Mouse (Mus musculus) hindbrain, embryonic 15.5 days (tissue): Measurements from ENCODE around the gene Hsd3b7. TPM values are rescaled to one million over a fixed set of nuclear protein-coding genes. Genes with fewer than 3 reads are reported as not detected.
"Not testable (repeated sequence)": the region's sequence is repeated elsewhere in the genome, so short reads cannot be mapped to it uniquely, and the experiment has no call there.

ENCODE experiments used
- ATAC-seq: fragments of 200-750 bp; cut with Nextera tagmentation; 2 replicates; pipeline ENCODE4 v1.8.0; 2017; ENCODE audit warnings: low read depth, moderate number of reproducible peaks, moderate TSS enrichment; ENCODE audit not compliant: low FRiP score
- H3K27ac ChIP-seq: fragments of 300-500 bp; sonication (generic); replicated peaks from 2 replicates; pipeline ENCODE4 v1.5.1; 2015; ENCODE audit warnings: mild to moderate bottlenecking, inconsistent platforms
- H3K27me3 ChIP-seq: fragments of 300-500 bp; sonication (generic); 2 replicates; pipeline ENCODE4 v1.6.1; 2015; ENCODE audit warnings: control low read depth, inconsistent platforms
- H3K36me3 ChIP-seq: fragments of 300-500 bp; sonication (generic); 2 replicates; pipeline ENCODE4 v1.6.1; 2015; ENCODE audit warnings: control low read depth, inconsistent platforms
- H3K4me1 ChIP-seq: fragments of 300-500 bp; sonication (generic); replicated peaks from 2 replicates; pipeline ENCODE4 v1.6.1; 2015; ENCODE audit warnings: control low read depth, inconsistent platforms
- H3K4me2 ChIP-seq: fragments of 300-500 bp; sonication (generic); 2 replicates; pipeline ENCODE4 v1.6.1; 2015; ENCODE audit warnings: moderate library complexity, mild to moderate bottlenecking, inconsistent platforms
- H3K4me3 ChIP-seq: fragments of 300-500 bp; sonication (generic); 2 replicates; pipeline ENCODE4 v1.5.1; 2015; ENCODE audit warnings: mild to moderate bottlenecking, inconsistent platforms
- H3K9ac ChIP-seq: fragments of 300-500 bp; sonication (generic); 2 replicates; pipeline ENCODE4 v1.6.1; 2015; ENCODE audit warnings: inconsistent platforms
- H3K9me3 ChIP-seq: fragments of 300-500 bp; sonication (generic); 2 replicates; pipeline ENCODE4 v1.6.1; 2016; ENCODE audit warnings: control low read depth, inconsistent platforms
- WGBS: fragments of 180-500 bp; shearing (Covaris S2); methylation state at CpG from one replicate; pipeline ENCODE4 v1.1.7; 2015; 5-methylcytosine and 5-hydroxymethylcytosine counted together
- polyA plus RNA-seq: library from polyadenylated mRNA; unstranded; fragments of >200 nt; fragmentation: Nextera tagmentation; extraction: Ambion mirVana; gene quantifications from 2 replicates; pipeline ENCODE4 v1.2.1, GENCODE M21; 2015

Gene Hsd3b7
- polyA plus RNA-seq, 1 experiment from 2014 or later, result 9.7 TPM

DNA sequence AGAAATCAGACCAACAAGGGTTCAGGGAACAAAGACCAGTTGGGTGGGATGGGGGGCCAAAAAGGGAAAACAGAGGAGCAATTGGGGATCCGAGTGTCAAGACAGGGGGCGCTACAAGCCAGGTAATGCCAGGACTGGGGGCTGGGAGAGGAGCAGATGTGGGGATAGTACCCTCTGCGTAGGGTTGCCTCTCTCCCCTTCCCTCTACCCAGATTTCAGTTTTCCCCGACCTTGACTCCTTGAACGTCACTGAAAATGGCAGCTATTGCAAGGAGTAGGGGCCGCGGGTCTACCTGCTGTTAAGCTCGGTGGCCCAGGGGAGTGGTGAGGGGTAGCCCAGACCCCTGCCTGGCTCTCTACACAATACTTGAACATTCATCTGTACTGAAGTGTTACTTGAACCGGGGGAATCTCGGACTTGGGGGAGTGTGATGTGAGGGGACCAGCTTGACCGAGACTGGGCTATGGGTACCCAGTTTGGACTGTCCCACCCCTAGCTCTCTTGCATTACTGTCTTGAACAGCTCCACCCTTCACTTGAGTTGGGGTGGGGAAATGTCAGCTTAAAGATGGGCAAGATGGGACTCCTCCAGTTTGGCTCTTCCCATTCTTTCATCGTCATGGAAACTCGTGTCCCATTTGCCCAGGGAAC lies 31.9 kb upstream of the Hsd3b7 start:
- Histone ChIP-seq H3K4me1 (peaks cover 27% of the 10 kb centered on the region), H3K27ac (peak overlapping the region; percentile 9), H3K9me3 (no peaks in the 10 kb centered on the region), H3K36me3 (peaks cover 44% of the 10 kb centered on the region), H3K4me3 (no peak overlapping the region; the same call in 1 of the 2 replicates), H3K9ac (no peak overlapping the region), H3K4me2 (no peak overlapping the region), H3K27me3 (no peaks in the 10 kb centered on the region)
- ATAC-seq, result no peak; the same call in 1 of the 2 replicates
- 46% methylated on average over 13 of the region's 13 CpGs for WGBS

DNA sequence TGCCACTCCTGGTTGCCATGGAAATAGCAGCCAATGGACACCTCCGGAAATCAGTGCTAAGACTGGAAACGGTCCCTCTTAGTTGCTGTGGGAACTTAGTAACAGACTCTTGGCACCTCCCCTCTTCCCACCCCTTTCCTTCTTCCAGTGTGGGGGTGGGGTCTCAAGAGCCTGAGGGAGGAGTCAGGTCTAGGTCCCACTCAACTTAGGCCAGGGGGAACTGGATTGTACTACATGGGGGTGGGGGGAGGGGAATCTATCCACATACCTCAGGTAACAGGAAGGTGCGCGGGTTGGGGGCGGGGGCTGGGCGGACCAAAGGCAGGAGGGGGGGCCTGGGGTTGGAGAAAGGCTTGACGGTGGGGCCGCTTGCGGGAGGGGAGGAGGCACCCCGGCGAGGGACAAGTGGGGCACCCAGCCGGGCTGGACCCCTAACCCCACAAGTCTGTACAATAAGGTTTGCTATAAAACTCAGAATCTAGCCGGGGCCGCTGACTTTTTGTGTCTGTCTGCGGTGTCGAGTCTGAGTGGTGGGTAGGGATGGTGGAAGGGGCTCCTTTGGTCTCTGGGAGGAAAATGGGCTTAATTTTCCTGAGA lies 31.3 kb upstream of the Hsd3b7 start:
- H3K9me3 ChIP-seq, result no peaks in the 10 kb centered on the region
- ATAC-seq, result peak; percentile 87
- peak overlapping the region; percentile 17; the same call in 1 of the 2 replicates for H3K9ac ChIP-seq
- peaks cover 38% of the 10 kb centered on the region for H3K36me3 ChIP-seq
- H3K27ac ChIP-seq, result peak overlapping the region; percentile 80
- under 1% methylated on average over 15 of the region's 16 CpGs for WGBS
- H3K27me3 ChIP-seq, result no peaks in the 10 kb centered on the region
- H3K4me2 ChIP-seq, result peak overlapping the region; percentile 66
- H3K4me1 ChIP-seq, result peaks cover 27% of the 10 kb centered on the region
- peak overlapping the region; percentile 42 for H3K4me3 ChIP-seq

DNA sequence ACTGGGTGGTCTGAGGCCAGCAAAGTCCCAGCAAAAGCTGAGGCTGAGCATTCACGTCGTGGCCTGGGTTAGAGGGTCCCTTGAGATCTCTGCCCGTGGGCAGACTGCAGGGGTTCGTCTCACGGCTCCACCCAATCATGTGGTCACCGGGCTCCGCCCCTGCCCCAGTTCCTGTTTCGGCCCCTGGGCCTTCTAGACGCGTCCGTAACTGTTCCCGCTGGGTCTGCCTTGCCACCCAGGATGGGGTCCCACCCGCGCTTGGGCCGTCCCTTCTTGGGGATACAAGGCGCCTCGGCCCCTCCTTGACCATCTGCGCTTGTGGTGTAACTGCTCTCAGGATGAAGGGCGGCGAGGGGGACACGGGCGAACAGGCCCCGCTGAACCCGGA lies 30.8 kb upstream of the Hsd3b7 start, which contains the start of gene Orai3:
TSS of gene Orai3 (plus strand) at position 165 of the 388 bp plus-strand sequence.
- H3K9me3 ChIP-seq, result no peaks in the 10 kb centered on the region
- under 1% methylated on average over 24 of the region's 24 CpGs for WGBS

DNA sequence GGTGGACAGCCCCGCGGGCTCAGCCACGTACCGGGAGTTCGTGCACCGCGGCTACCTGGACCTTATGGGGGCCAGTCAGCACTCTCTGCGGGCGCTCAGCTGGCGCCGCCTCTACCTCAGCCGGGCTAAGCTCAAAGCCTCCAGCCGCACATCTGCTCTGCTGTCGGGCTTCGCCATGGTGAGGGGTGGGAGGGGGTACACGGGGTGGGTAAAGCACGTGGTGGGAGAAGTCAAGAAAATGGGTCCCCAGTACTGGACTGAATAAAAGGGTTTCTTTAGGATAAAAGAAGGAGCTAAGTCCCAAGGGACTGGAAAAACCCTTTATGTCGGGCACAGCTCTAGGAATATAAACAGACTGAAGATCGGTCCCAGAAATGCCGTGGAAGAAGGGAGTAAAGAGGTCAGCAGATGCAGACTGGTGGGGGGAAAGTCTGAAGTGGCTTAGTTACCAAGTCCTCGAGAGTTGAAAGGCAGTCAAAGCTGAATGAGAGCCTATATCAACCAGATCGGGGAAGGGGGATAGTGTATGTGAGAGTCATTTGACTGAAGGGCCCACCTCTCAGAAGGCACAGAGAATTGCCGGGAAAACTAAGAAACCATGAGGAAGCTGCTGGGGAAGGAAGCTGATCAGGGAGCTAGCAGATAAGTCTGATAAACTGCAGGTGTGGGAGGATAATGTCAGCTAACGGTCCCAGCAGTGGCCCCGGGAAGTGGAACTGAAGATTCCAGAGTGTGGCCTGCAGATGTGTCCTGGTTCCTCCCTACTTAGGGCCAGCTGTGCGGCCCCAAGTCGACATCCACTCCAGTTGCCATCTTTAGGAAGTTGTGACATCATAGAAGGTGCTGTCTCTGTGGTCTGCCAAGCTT lies 30.1 kb upstream of the Hsd3b7 start:
- Histone ChIP-seq H3K27ac (peak overlapping the region; percentile 80), H3K4me1 (peaks cover 27% of the 10 kb centered on the region), H3K4me3 (peak overlapping the region; percentile 42), H3K27me3 (no peaks in the 10 kb centered on the region), H3K9me3 (no peaks in the 10 kb centered on the region), H3K9ac (peak overlapping the region; percentile 53), H3K4me2 (peak overlapping the region; percentile 66), H3K36me3 (peaks cover 26% of the 10 kb centered on the region)
- ATAC-seq, result peak; percentile 28; the same call in 1 of the 2 replicates
- WGBS, result 6% methylated on average over 27 of the region's 27 CpGs

More for the DNA sequence above, 30.8 kb upstream of the Hsd3b7 start, which contains the start of gene Orai3:
- Histone ChIP-seq H3K4me3 (peak within 1 kb of the TSS; percentile 42), H3K4me2 (peak within 1 kb of the TSS; percentile 66), H3K27ac (peak within 1 kb of the TSS; percentile 80), H3K27me3 (no peaks in the 10 kb centered on the region), H3K36me3 (peaks cover 33% of the 10 kb centered on the region), H3K4me1 (peaks cover 27% of the 10 kb centered on the region), H3K9ac (peak within 1 kb of the TSS; percentile 53)
- ATAC-seq, result peak; percentile 53

DNA sequence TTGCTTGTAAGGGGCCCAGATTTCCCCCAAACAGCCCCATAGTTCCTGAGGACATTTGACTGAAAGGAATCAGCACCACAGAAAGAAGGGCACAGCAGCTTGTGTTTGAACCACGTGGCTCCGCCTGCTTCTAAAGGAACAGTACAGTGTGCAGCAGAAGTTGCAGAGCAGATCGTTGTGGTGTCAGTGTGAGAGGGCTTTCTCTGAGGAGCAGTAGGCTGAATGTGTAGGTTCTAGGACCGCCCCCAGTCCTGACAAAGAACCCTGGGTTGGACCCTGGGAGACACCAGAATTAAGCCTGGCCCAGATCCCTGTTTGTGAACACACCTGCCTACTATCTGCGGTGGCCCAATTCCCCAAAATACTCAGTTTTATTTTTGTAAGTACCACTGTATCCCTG lies 29.1 kb upstream of the Hsd3b7 start:
- no peak for ATAC-seq
- no peak overlapping the region for H3K27ac ChIP-seq
- H3K4me3 ChIP-seq, result no peak overlapping the region
- H3K27me3 ChIP-seq, result no peaks in the 10 kb centered on the region
- H3K4me2 ChIP-seq, result no peak overlapping the region
- peaks cover 33% of the 10 kb centered on the region for H3K4me1 ChIP-seq
- peaks cover 16% of the 10 kb centered on the region for H3K36me3 ChIP-seq
- no peak overlapping the region for H3K9ac ChIP-seq
- WGBS, result 77% methylated on average over 5 of the region's 5 CpGs
- no peaks in the 10 kb centered on the region for H3K9me3 ChIP-seq

DNA sequence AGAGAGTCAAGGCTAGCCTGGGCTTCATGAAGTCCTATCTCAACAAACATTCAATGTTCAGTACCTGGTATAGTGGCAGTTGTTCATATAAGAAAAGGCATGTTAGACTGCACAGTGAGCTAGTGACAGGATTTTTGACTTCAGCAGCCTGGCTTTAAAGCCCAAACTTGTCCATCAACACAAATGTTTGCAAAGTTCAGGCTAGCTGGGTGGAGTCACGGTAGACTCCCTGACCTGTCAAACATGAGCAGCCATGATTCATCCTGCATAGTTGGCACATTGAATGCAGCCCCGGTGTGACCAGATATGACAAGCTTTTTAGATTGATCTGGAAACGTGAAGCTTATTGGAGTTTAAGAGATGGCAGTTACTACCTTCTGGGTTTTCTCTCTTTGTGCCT lies 28.3 kb upstream of the Hsd3b7 start:
- Histone ChIP-seq H3K4me1 (peaks cover 34% of the 10 kb centered on the region), H3K4me3 (no peak overlapping the region), H3K27ac (no peak overlapping the region), H3K27me3 (no peaks in the 10 kb centered on the region), H3K36me3 (peaks cover 10% of the 10 kb centered on the region), H3K4me2 (no peak overlapping the region), H3K9me3 (no peaks in the 10 kb centered on the region), H3K9ac (no peak overlapping the region)
- ATAC-seq, result no peak
- WGBS, result 81% methylated on average over 3 of the region's 3 CpGs

DNA sequence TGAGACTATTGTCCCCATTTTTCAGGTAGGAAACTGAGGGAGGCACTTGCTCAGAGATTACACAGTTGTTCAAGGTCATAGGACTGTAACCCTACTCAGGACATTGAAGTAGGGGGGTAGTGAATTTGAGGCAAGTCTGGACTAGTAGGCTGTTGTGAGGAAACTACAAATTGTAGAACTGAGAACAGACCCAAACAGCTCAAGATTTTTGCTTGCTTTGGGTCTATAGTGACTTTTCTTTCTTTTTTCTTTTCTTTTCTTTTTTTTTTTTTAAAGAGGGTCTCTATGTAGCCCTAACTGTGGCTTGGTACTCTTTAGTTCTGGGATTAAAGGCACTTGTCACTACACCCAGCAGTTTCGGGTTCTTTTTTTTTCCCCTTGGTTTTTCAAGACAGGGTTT lies 27.8 kb upstream of the Hsd3b7 start:
- Histone ChIP-seq H3K9me3 (no peaks in the 10 kb centered on the region), H3K4me3 (no peak overlapping the region), H3K9ac (no peak overlapping the region), H3K36me3 (peaks cover 5% of the 10 kb centered on the region), H3K27ac (no peak overlapping the region), H3K4me1 (peaks cover 34% of the 10 kb centered on the region), H3K4me2 (no peak overlapping the region), H3K27me3 (no peaks in the 10 kb centered on the region)
- 90% methylated on average over 1 of the region's 1 CpGs for WGBS
- ATAC-seq, result no peak

DNA sequence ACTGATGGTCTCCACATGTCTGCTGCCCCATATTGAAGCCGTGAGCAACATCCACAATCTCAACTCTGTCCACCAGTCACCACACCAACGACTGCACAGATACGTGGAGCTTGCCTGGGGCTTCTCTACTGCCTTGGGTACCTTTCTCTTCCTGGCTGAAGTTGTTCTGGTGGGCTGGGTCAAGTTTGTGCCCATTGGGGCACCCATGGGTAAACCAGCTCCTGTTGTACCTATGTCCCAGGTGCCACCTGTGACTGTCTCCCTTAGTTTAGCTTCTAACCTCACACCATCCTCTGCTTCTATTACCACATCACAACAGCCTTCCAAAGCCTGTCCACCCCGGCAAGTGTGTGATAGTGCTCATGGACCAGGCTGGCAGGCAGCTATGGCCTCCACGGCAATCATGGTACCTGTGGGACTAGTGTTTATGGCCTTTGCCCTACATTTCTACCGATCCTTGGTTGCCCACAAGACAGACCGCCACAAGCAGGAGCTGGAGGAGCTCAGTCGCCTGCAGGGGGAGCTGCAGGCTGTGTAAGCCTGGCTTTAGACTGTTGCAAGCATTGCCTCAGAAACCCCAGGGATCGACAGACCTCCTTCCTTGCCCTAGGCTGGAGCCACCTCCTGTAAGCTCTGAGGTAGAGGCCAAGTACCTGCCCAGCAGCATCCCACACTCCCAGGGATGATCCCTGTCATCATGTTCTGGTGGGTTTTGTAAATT lies 26.6 kb upstream of the Hsd3b7 start:
- Histone ChIP-seq H3K9me3 (no peaks in the 10 kb centered on the region), H3K4me3 (no peak overlapping the region), H3K36me3 (0 out of 2 replicates have a peak, but pooled peaks cover 4% of the 10 kb centered on the region), H3K27me3 (no peaks in the 10 kb centered on the region), H3K27ac (no peak overlapping the region), H3K9ac (no peak overlapping the region), H3K4me2 (no peak overlapping the region), H3K4me1 (peaks cover 40% of the 10 kb centered on the region)
- no peak for ATAC-seq
- 42% methylated on average over 9 of the region's 9 CpGs for WGBS

DNA sequence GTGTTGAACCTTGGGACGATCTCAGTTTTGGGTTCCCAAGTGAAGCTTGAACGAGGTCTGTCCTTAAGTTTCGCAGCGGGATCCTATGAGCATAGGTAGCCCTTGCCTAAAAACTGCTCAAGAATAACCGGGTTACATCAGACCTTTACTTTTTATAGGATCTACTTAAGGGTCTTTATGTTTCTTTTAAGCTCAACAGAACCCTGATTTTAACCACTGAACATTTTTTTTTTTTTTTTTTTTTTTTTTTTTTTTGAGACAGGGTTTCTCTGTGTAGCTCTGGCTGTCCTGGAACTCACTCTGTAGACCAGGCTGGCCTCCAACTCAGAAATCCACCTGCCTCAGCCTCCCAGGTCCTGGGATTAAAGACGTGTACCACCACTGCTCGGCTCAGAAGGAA lies 24.6 kb upstream of the Hsd3b7 start:
- not testable (repeated sequence) for H3K9me3 ChIP-seq, H3K27me3 ChIP-seq, ATAC-seq
- H3K36me3 ChIP-seq, result peaks cover 23% of the 10 kb centered on the region
- WGBS, result 78% methylated on average over 7 of the region's 7 CpGs
- peak overlapping the region; percentile 91 for H3K9ac ChIP-seq
- H3K4me1 ChIP-seq, result peaks cover 24% of the 10 kb centered on the region
- H3K4me3 ChIP-seq, result peak overlapping the region; percentile 92
- peak overlapping the region; percentile 69 for H3K4me2 ChIP-seq
- peak overlapping the region; percentile 96 for H3K27ac ChIP-seq

DNA sequence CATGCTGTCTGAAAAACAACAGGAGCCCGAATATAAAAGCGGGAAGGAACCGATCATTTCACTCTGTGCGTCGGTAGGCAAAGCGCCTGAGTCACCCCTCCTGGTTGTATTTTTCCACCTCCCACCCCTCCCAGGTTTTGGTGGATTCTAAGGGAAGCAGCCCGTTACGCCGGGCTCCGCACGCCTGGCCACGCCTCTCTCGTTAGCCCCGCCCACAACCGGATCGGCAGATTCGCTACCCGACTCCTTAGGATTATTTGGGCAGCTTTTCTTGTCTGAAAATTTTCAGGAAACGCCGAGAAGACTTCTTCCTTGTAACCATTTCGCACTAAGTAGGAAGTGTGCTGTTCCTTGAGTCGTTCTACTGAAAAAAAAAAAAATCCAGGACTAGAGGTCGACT lies 24.0 kb upstream of the Hsd3b7 start, which contains the start of gene Setd1a:
TSS of gene Setd1a (plus strand) at position 245 of the 400 bp plus-strand sequence.
- Histone ChIP-seq H3K36me3 (peaks cover 29% of the 10 kb centered on the region), H3K4me3 (peak within 1 kb of the TSS; percentile 92), H3K27me3 (no peaks in the 10 kb centered on the region), H3K9me3 (no peaks in the 10 kb centered on the region), H3K4me1 (peaks cover 22% of the 10 kb centered on the region), H3K9ac (peak within 1 kb of the TSS; percentile 91), H3K27ac (peak within 1 kb of the TSS; percentile 96), H3K4me2 (peak within 1 kb of the TSS; percentile 69)
- WGBS, result under 1% methylated on average over 23 of the region's 23 CpGs
- ATAC-seq, result peak; percentile 74

DNA sequence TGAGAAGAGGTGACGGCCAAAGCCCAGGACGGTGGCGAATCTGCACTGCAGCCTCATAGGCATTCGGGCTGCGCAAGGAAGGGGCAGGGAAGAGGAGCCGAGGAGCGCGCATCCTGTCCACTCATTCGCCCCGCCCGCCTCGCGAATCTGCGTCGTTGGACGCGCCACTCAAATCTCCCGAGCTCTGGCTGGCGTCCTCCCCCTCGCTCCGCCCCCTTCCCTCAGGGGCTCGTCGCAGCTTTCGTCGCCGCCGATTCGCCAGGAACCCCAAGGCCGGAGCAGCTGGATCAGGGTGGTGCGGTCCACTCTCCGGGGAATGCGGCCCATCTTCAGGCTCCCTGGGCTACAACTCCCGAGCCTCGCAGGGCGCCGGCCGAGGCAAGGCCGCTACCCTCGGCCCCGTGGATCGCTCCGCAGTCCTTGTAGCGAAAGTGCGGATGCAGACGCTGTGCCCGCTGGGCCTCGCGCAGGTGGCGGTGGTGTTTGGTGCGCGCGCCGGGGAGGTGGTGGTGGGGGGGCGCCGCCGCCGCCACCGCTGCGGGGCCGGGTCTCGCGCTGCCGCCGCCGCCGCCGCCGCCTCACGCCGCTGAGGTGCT lies 23.4 kb upstream of the Hsd3b7 start:
- peak overlapping the region; percentile 69 for H3K4me2 ChIP-seq
- peak overlapping the region; percentile 96 for H3K27ac ChIP-seq
- H3K27me3 ChIP-seq, result no peaks in the 10 kb centered on the region
- ATAC-seq, result peak; percentile 92
- H3K4me1 ChIP-seq, result peaks cover 22% of the 10 kb centered on the region
- WGBS, result under 1% methylated on average over 62 of the region's 70 CpGs
- peaks cover 33% of the 10 kb centered on the region for H3K36me3 ChIP-seq
- H3K4me3 ChIP-seq, result peak overlapping the region; percentile 92
- no peaks in the 10 kb centered on the region for H3K9me3 ChIP-seq
- peak overlapping the region; percentile 91 for H3K9ac ChIP-seq
